Mouse (Mus musculus) urinary bladder, adult 18-20 months (tissue): ENCODE measurements around the gene Ust.
"Not testable (repeated sequence)": the region's sequence is repeated elsewhere in the genome, so short reads cannot be mapped to it uniquely, and the experiment has no call there.

Source experiments
- DNase-seq, 2 experiments: peaks; one replicate each; pipeline ENCODE4 v3.0.0; 2022; ENCODE audit warnings: low spot score in 2 of 2, mixed read lengths in 2 of 2

Gene Ust

DNA sequence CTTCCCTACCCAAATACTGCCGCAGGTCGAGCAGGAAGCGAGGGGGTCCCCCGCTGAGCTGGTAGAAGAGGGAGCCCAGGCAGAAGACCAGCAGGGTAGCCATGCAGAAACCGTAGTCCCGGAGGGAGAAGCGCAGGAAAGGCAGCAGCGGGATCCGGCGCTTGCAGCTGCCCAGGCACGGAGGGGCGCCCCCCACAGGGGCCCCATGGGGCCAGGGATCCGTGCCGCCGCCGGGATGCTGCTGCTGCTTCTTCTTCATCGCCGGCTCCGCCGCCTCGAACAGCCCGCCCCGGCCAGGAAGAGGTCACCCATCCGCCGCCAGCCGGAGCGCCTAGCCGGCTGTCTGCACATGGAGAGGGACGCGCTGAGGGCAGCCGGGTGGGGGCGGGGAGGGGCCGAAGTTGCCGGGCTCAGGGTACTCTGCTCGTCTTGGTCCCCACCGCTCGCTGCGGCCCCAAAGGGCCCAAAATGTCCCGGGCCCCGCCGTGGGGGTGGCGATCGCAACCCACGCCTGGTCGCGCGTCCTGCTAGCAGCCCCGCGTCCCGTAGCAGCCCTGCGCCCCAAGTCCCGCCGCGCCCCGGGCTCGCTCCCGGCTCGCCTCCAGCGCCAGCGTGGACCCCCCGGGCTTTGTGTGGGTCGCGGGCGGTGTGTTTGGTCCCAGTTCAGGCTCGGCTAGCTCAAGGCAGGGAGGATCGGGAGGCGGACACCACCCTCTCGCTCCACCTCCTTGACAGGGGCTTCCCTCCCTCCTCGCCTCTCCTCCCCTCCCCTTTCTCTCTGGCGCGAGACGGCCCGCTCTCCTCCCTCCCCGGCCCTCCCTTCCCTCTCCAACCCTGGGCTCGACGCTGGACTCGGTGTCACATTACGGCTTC, at the start of gene Ust:
TSS of gene Ust (minus strand) at position 685 of the 873 bp plus-strand sequence.
- peak; percentile 79 to 84 for DNase-seq

GRCm38 (mm10) chr10:8561366-8561765, 42.7 kb upstream of the Ust start:
- no peak for DNase-seq

GRCm38 (mm10) chr10:8559566-8559965, 40.9 kb upstream of the Ust start:
- not testable (repeated sequence) for DNase-seq

DNA sequence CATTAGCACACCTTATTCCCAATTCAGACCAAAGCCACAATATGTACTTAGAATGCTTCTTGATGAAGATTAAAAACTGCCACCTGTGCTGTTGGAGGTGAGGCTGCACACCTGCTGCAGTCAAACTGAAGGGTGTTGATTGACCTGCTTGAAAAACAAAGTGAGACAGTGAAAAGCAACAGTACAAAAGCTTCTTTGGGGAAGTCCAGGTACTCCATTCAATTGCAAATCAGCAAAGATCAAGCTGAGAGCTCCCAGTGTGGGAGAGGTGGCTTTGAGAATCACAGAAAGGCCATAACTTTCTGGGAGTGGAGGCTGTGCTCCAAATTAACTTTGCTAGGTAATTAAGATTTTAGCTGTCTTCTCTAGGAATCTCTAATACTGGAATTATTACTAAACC, 33.6 kb upstream of the Ust start:
- not testable (repeated sequence) for DNase-seq

DNA sequence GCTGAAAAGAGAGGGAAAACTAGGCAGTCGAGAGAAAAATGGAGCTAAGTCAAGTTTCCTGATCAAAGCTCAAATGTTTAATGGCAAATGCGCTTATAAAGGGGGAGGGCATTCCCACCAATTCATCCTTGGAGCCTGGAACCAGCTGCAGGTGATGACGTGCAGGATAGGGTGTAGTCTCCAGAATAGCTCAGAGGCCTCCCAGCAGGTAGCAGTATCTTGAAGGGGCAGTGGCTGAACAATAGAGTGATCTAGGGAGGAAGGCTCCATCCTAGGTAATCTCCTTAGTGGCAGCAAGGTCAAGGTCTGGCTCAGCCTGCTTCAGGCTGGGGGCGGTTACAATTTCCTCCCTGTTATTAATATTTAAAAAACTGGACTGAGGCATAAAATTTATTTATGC, 33.0 kb upstream of the Ust start:
- DNase-seq: not testable (repeated sequence)

GRCm38 (mm10) chr10:8541514-8541913, 22.9 kb upstream of the Ust start:
- no peak for DNase-seq

GRCm38 (mm10) chr10:8535445-8535844, 16.8 kb upstream of the Ust start:
- no peak for DNase-seq

DNA sequence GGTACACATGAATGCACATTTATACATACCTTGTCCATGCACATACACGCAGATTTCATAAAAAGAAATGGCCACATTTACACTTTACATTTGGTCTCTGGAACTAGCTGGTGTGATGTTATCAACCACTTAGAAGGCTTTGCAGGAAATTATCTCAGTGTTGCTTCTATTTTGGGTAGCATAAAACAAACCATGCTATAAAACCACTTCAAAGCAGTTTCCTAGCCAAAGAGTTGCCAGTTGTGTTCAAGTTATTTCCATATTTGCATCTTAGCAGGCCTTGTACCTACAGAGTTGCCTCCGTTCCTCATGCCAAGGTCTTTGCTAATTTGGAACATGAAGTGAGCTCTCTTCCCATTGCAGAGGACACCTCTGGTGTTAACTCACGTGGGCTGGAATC, 13.0 kb upstream of the Ust start:
- no peak for DNase-seq

- DNase-seq: no peak
These were observed 12.0 kb upstream of the Ust start for GRCm38 (mm10) chr10:8530505-8531051.

- DNase-seq: peak in 1 of 2 experiments; percentile 11
These were observed 10.5 kb upstream of the Ust start for GRCm38 (mm10) chr10:8529173-8529572.

GRCm38 (mm10) chr10:8525354-8525753, 6.7 kb upstream of the Ust start:
- DNase-seq: no peak

- no peak for DNase-seq
These were observed 2.9 kb upstream of the Ust start for GRCm38 (mm10) chr10:8521536-8521935.

GRCm38 (mm10) chr10:8520766-8521395, 2.3 kb upstream of the Ust start:
- no peak for DNase-seq

- DNase-seq: peak in 1 of 2 experiments; percentile 37
These were observed 428 bp upstream of the Ust start for GRCm38 (mm10) chr10:8519014-8519491.

- peak in 1 of 2 experiments; percentile 60 for DNase-seq
These were observed 959 bp downstream of the Ust start for GRCm38 (mm10) chr10:8517591-8518140.

- DNase-seq: no peak
These were observed 1.6 kb downstream of the Ust start for GRCm38 (mm10) chr10:8516916-8517524.

GRCm38 (mm10) chr10:8513690-8514089, 4.9 kb downstream of the Ust start:
- no peak for DNase-seq

GRCm38 (mm10) chr10:8512222-8512621, 6.4 kb downstream of the Ust start:
- DNase-seq: no peak

- DNase-seq: no peak
These were observed 6.9 kb downstream of the Ust start for GRCm38 (mm10) chr10:8511760-8512159.

GRCm38 (mm10) chr10:8506247-8506573, 12.4 kb downstream of the Ust start:
- DNase-seq: no peak

GRCm38 (mm10) chr10:8505346-8506246, 13.0 kb downstream of the Ust start:
- DNase-seq: no peak
